Mouse (Mus musculus) splenic B cell, adult 2 months (primary cell): Measurements from ENCODE around the gene Plce1.

ENCODE experiments used
- DNase-seq: peaks from one replicate; pipeline ENCODE4 v3.0.0-alpha.2; 2011; ENCODE audit warnings: low read depth, low spot score
- H3K27me3 ChIP-seq: 2 replicates; pipeline ENCODE4 v1.6.1; 2012; ENCODE audit warnings: mild to moderate bottlenecking, low read length, moderate library complexity, mixed read lengths; ENCODE audit not compliant: control insufficient read depth, poor library complexity, insufficient read depth, severe bottlenecking
- H3K36me3 ChIP-seq: 2 replicates; pipeline ENCODE4 v1.6.1; 2012; ENCODE audit warnings: mild to moderate bottlenecking, low read length, moderate library complexity, mixed read lengths; ENCODE audit not compliant: control insufficient read depth, poor library complexity, insufficient read depth, severe bottlenecking

Plce1 gene

DNA sequence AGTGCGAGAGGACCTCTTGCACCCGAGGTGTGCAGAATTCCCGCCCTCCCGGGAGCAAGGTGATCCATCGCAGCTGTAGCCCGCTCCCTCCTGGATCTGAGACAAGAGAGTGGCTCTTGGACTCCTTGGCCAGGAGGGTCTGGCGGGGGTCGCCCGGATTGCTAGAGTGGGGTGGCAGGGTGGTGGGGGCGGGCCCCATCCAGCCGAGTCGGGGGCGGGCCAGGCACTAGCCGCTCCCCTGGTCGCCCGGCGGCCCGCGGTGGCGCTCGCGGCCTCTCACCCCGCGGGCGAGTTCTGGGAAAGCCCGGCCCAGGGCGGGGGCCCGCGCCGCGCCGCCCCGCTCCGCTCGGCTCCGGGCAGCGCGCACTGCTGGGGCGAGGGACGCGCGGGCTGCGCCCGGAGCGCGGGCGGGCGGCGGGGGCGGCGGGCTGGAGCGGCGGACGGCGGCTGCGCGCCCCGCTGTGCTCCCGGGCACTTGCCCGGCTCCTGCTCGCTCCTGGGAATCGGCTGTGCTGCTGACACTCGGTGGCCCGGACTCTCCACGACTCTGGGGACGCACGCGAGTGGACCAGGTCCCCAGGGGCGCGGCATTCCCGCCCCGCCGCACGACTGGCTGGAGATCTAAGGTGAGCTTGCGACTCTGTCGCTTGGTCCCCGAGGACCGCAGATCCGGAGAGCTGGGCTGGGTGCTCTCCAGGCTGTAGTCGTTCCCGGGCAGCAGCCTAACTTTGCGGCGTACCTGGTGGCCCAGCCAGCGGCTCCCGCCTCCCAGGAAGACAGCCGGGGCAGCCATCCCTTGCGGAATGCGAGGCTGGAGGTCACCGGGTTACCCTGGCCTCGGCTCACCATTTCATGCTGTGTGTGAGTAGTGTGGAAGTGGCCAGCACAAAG, at the start of gene Plce1:
TSS of gene Plce1 (plus strand) at position 379 of the 891 bp plus-strand sequence.
- Histone ChIP-seq H3K27me3 (peaks cover 2% of the 10 kb centered on the region; the same call in 1 of the 2 replicates), H3K36me3 (no peaks in the 10 kb centered on the region)
- DNase-seq: no peak

- no peak for DNase-seq
- Histone ChIP-seq H3K27me3 (no peaks in the 10 kb centered on the region), H3K36me3 (no peaks in the 10 kb centered on the region)
Measured at GRCm38 (mm10) chr19:38431326-38431725, 49.6 kb upstream of the Plce1 start.

DNA sequence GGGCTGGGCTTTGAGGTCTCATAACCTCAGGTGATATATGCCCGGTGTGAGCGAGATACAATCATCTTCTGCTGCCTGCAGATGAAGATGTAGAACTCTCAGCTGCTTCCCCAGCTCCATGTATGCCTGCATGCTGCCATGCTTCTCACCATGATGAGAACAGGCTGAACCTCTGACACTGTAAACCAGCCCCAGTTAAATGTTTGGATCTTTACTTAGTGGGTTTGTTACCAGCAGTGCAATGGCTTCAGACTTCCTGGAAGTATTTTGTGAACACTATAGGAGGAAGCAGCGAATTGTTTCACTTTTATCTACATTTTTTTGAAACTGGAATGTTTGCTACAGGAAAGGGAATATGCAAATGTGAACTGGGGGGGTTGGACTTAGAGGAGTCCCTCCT, 48.9 kb upstream of the Plce1 start:
- Histone ChIP-seq H3K36me3 (no peaks in the 10 kb centered on the region), H3K27me3 (no peaks in the 10 kb centered on the region)
- no peak for DNase-seq

GRCm38 (mm10) chr19:38433381-38433780, 47.5 kb upstream of the Plce1 start:
- no peak for DNase-seq
- no peaks in the 10 kb centered on the region for H3K27me3 ChIP-seq

DNA sequence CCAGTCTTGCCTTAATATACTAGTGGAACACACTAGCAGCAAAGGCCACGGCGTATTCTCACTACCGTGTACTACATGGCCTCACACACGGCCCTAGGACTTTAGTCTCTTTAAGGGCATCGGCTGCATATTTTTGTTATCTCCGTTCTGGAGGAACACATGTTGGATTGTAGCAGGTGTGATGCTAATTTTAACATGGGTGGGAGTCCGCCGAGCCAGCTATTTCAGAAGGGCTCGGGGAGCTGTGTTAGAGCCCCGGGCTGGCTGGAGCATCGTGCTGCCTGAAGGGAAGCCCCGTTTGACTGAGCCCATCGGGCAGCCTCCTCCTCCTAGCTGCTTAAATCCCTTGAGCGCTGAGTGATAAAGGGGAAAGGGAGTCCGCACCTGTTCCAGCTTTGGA, 45.7 kb upstream of the Plce1 start:
- H3K36me3 ChIP-seq: no peaks in the 10 kb centered on the region
- H3K27me3 ChIP-seq: no peaks in the 10 kb centered on the region
- no peak for DNase-seq

More at GRCm38 (mm10) chr19:38433381-38433780, 47.5 kb upstream of the Plce1 start:
- H3K36me3 ChIP-seq: no peaks in the 10 kb centered on the region

DNA sequence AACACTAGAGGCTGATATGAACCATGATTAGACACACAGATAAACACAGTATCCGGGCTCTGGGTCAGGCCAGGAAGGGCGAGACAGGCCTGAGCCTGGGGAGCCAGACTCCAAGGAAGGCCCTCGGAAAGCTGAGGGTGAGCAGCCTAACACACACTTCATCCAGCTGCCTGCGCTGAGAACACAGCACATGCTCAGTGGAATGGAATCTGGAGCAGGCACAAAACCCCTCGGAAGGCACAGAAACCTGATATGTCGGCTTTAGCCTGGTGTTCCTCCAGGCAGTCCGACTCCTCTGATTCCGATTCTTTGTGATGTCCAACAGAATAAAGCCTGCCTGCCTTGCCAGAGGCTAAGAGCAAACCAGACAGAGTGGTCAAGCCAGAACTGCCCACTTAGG, 39.0 kb upstream of the Plce1 start:
- H3K36me3 ChIP-seq: no peaks in the 10 kb centered on the region
- no peak for DNase-seq
- H3K27me3 ChIP-seq: no peaks in the 10 kb centered on the region

GRCm38 (mm10) chr19:38445758-38446157, 35.2 kb upstream of the Plce1 start:
- DNase-seq: no peak
- no peaks in the 10 kb centered on the region for H3K36me3 ChIP-seq
- no peaks in the 10 kb centered on the region for H3K27me3 ChIP-seq

DNA sequence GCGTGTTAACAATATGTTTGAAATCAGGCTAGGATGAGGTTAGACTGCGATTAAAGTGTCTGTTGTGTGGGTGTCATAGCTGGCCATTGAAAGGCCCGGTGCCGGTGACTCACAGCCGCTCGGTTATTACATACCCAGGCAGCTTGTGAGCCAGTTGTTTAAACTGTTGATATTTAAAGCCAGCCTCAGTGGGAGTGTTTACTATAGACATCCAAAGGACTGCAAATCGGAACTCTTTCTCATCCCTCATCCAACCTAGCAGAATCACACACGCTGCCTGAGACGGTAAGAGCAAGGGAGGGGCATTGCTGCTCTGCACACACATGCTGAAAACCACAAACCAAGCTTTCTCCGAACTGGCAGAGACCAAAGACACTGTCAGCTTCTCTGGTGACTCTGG, 25.7 kb upstream of the Plce1 start:
- DNase-seq: no peak
- Histone ChIP-seq H3K27me3 (no peaks in the 10 kb centered on the region), H3K36me3 (no peaks in the 10 kb centered on the region)

- Histone ChIP-seq H3K36me3 (no peaks in the 10 kb centered on the region), H3K27me3 (no peaks in the 10 kb centered on the region)
- no peak for DNase-seq
Measured at GRCm38 (mm10) chr19:38458996-38459395, 21.9 kb upstream of the Plce1 start.

GRCm38 (mm10) chr19:38460696-38461095, 20.2 kb upstream of the Plce1 start:
- H3K36me3 ChIP-seq: no peaks in the 10 kb centered on the region
- H3K27me3 ChIP-seq: no peaks in the 10 kb centered on the region
- no peak for DNase-seq

DNA sequence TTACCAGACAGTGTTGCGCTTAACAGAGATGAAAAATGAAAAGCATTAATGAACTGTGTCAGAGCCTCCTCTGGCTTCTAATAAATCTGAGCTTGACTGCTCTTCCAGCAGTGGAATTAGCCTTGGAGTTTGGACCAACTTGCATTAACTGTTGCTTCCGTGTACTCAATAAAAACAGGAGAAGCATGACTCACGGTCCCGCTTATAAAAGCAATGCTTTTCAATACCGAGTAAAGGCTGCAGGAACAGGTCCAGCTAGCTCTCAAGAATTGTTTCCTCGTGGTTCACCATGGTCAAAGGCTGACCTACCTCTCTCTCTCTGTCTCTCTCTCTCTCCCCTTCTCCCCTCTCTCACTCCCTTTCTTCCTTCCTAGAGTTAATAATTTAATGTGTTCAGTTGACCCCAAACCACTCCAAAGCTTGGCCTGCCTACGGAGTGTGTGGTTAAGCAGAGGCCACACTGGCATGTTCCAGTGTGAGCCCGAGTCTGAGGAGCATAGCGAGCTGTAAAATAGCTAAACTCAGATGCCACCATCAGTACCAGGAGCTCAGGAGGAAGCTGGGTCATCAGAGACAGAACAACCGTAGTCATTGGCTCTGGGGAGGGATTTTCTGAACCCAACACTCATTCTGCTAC, 10.5 kb upstream of the Plce1 start:
- no peaks in the 10 kb centered on the region for H3K27me3 ChIP-seq
- no peaks in the 10 kb centered on the region for H3K36me3 ChIP-seq
- no peak for DNase-seq

- no peak for DNase-seq
- no peaks in the 10 kb centered on the region for H3K27me3 ChIP-seq
- H3K36me3 ChIP-seq: no peaks in the 10 kb centered on the region
Measured at GRCm38 (mm10) chr19:38475394-38475793, 5.5 kb upstream of the Plce1 start.

- DNase-seq: no peak
- Histone ChIP-seq H3K27me3 (peaks cover 2% of the 10 kb centered on the region; the same call in 1 of the 2 replicates), H3K36me3 (no peaks in the 10 kb centered on the region)
Measured at GRCm38 (mm10) chr19:38478286-38478685, 2.6 kb upstream of the Plce1 start.

DNA sequence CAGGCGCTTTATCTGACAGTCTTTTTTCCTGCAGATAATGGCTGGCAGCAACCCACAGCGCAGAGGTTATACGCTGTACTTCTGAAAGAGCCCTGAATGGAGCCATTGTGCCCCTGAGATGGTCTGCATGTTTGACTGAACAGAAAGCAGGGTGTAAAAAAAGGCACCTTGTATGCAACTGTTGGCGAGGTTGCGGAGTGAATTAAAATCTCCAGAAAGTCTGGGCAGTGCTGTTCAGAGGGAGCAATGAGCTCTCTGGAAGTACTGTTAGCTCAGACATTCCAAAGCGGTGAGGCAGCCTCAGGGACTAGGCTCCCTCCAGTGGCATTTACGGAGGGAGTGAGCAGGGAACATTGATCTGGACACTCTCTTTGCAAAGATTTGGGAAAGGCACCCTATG, 2.0 kb upstream of the Plce1 start:
- no peak for DNase-seq
- H3K27me3 ChIP-seq: peaks cover 2% of the 10 kb centered on the region; the same call in 1 of the 2 replicates

GRCm38 (mm10) chr19:38479473-38479872, 1.4 kb upstream of the Plce1 start:
- H3K27me3 ChIP-seq: peaks cover 2% of the 10 kb centered on the region; the same call in 1 of the 2 replicates
- no peak for DNase-seq
- H3K36me3 ChIP-seq: no peaks in the 10 kb centered on the region

More for the DNA sequence above, 2.0 kb upstream of the Plce1 start:
- H3K36me3 ChIP-seq: no peaks in the 10 kb centered on the region
